Mouse (Mus musculus) adrenal gland, adult 8-10 months (tissue): Measurements from ENCODE around the gene Hspbap1. TPM values are rescaled to one million over a fixed set of nuclear protein-coding genes. Genes with fewer than 3 reads are reported as not detected.
A peak's percentile ranks its signal among the peaks of the same experiment; 100 is the strongest.

Source experiments
- DNase-seq: peaks from one replicate; pipeline ENCODE4 v3.0.0; 2022
- total RNA-seq, 4 experiments: library from RNA; stranded (reverse); gene quantifications; 2 replicates each; pipeline ENCODE4 v1.2.4; 2022

The Hspbap1 gene
- total RNA-seq, 4 experiments from 2014 or later, result 6.6 to 9.8 (median 7.8) TPM

DNA sequence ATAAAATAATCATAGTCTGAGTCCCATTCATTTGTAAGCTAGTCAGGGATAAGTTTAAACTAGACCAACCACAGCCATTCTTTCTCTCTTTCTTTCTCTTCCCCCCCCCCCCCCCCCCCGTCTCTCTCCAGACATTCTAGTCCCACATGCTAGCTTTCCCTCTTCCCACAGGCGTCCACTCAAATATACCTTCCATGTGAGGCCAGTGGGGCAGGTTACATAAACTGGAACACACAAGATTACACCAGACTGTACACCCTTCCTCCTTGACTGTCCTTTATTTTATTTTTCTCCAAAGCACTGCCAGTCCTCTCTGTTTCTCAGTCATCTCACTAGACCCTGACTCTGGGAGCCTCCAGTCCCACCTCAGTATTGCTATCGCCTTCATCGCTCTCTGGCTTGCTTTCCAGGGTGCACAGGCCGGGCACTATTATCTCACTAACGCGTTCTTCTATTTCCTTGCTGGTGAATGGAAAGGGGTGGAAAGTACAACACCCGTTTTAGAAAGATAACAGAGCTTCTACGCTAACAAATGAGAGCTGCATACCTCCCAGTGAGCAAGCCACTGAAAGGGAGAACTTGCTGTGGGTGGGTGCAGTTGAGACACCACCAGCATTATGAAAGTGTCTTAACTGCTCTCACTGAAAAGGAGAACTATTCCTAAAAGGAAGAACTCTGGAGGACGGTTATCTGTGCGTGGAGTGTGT is 6.4 kb upstream of the Hspbap1 start:
- no peak for DNase-seq

DNA sequence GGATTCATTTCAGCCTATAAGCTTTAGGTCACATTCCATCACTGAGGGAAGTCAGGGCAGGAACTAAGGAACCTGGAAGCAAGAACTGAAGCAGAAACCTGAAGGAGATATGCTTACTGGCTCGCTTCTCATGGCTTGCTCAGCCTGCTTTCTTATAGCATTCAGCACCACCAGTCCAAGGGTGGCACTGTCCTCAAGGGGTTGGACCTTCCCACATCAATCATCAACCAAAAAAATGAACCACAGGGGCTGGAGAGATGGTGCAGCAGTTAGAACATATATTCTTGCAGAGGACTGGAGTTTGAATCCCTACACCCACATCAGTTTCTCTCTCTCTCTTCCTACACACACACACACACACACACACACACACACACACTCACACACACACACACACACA is 5.2 kb upstream of the Hspbap1 start:
- no peak for DNase-seq

DNA sequence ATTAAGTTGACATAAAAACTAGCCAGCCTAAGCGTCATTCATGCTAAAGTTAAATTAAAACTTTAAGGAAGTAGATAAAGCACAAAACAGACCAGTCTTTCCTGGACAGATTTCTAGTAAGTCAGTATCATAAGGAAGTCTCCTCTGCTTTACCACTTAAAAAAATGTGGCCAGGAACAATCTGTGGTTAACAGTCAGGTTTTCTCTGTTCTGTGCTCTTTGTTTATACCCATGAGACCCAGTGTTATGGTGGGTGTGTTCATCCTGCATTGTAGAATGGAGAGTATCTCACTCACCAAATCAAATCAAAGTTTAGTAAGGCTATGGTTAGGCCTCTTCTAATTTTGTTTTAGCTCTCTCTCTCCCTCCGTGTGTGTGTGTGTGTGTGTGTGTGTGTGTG is 4.7 kb upstream of the Hspbap1 start:
- no peak for DNase-seq

DNA sequence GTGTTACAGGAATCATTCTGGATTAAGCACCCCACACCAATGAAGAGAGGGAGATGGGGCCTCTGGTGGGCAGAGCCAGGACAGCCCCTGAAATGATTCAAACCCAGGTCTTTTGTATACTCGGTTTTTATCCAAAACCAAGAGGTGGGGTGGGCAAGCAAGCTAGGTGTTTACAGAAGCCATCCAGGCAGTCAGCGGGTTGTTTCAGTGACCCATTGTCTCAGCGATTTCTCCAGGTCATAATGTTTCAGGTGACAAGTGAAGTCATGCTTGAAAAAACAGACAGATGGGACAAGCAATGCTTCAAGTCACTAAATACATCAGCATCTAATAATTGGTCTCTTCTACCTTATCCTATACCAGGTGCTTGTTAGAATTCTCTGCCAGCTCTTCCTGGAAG is 3.8 kb upstream of the Hspbap1 start:
- DNase-seq, result no peak

DNA sequence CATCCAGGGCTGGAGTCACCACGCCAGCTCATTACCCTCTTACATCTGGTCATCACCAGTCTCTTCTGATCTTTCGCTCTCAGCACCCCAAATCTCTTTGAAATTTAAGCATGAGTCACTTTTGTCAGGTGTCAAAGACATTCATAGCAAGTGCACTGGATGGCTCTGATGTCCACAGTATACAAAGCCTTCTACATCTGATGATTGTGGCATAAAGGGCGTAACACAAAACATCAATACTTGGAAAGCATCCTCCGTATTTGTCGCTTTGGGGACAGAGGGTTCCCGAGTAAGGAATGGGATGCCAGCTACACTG is 1.7 kb upstream of the Hspbap1 start:
- DNase-seq, result no peak

DNA sequence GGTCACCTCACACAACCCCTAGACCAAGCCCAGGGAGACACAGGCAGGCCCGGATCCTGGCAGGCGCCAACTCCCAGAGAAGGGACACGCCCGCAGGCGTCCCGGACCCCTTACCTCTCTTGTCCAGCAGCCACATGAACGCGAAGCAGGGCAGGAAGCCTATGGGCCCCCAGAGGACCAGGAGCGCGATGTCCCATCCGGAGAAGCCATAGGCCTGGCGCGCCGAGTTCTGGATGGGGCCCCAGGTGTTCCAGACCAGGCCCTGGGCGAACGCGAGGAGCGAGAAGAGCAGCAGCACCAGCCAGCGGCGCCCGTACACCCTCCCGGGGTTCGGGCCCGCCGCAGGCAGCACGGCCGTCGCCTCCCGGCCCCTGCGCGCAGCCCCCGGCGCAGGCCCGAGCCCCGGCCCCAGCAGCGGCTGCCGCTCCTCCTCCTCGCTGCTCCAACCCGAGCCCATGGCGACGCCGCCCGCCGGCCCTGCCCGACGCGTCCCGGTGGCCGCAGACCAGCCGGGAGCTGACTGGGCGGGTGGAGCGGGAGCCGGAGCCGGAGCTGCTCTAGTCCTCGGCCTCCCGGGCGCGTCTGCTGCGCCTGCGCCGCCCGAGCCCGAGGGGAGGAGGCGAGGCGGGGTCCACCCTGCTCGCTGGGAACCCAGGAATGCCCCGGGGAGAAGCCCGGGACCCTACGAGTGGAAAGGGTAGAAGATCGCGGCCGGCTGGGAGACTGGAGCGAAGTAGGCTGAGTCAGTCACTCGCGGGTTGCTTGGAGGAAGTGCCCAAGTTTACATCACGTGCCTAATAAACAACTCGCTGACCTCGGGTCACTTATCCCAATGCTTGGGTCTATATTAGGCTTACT is 1.2 kb upstream of the Hspbap1 start, which contains the start of gene Dirc2:
TSS of gene Dirc2 (minus strand) at position 572 of the 858 bp plus-strand sequence.
- peak; percentile 64 for DNase-seq

DNA sequence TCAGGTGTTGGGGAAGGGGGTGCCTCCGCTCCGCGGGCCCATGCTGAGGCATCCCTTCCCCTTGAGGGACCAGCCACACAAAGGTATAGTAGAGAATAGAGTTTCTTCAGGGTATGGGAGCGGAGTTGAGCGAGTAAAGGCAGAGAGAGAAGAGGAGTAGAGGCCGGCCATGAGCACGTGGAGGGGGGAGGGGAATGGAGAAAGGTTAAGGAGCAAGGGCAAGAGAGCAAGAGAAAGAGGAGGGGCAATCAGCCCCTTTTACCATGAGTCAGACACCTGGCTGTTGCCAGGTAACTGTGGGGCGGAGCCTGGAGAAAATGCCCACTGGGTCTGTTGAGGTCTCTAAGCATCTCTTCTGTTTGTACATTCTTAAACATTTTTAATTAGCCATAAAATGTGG is 966 bp downstream of the Hspbap1 start:
- DNase-seq, result no peak

DNA sequence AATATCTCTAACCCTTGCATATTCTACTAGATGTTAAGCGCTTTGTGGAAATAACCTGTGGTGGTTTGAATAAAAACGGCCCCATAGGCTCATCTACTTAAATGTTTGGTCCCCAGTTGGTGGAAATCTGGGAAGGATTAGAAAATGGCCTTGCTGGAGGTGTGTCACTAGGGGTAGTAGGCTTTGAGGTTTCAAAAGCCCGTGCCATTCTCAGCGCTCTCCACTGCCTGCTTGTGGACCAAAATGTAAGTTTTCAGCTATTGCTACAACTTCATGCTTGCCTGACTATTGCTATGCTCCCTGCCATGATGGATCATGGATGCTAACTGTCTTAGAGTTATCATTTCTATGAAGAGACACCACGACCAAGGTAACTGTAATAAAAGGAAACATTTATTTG is 1.4 kb downstream of the Hspbap1 start:
- no peak for DNase-seq

DNA sequence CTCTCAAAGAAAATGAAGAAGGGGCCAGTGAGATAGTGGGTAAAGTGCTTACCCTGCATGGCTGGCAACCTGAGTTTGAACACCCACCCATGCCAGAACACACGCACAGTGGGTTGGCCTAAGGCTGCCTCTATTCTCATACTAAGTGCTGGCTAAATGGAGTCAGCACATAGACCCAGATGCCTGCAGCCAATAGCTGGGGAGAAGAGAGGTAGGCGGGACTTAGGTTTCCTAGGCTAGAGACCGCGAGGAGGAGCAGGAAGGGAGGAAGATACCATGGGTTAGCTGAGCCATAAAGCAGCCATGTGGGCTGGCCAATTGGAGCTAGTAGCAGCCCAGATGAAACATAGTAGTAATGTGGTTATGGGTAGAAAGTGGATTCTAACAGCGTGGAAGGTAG is 2.4 kb downstream of the Hspbap1 start:
- no peak for DNase-seq

DNA sequence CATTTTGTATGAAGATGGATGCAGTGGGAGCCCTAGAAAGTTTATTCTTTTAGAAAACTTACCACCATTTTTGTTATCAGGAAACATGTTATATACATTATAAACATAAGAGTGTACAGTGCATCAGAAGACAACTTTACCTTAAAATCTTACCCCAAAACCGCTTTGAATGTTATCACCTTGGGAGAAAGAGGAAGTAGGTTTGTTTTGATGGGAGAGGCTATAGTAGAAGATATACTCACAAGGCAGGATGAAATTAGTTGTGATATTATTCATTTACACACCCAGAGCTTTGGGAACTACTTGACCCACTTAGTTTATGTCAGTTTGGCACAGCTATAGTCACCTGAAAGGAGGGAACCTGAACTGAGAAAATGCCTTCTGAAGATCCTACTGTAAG is 5.7 kb downstream of the Hspbap1 start:
- no peak for DNase-seq

DNA sequence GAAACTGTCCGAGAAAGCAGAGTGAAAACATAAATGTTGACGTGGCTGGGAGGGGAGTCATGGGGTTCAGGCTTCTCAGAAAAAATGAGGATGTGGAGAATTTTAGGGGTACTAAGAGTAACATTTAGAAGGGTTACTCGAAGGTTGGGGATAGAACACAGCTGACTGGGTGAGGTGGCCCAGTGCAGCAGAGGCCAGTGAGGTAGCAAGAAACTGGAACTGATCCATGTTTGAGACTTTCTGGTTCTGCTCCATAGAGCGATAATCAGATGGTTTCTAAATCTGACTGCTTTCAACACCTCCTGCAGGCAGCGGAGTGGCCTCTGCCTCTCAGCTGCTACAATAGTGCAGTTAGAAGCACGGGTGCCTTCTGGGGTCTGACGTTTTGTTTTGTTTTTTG is 6.6 kb downstream of the Hspbap1 start:
- no peak for DNase-seq

DNA sequence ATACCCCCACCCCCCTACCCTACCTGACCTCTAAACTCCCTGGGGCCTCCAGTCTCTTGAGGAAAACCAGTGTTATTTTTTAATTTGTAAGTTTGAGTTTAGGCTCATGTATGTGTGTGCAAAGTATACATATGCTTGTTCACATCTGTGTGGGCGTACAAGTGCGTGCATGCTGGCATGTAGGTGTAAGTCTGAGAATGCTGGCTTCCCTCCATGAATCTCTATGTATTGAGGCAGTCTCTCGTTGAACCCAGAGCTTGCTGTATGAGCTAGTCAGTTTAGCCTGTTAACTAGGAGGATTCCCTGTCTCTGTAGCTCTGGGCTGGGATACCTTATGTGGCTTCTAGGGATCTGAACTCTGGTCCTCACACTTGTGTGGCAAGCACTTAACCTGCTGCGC is 7.6 kb downstream of the Hspbap1 start:
- DNase-seq, result no peak

DNA sequence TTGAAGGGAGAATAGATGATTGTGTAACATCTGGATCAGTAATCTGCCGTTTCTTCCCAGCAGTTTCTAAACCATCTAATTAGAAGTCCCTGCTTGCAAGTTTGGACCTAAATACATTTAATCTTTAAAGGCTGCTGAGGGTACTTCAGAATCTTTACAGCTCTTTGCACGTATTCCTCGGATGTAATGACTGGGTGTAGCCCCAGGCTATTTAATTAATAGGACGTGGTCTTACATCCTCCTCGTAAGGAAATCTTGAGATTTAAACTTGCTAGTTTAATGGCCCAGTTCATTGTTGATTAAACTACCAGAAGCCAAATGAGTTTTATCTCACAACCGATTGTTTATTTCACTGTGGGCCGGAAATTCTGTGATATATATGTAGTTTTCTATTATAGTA is 9.5 kb downstream of the Hspbap1 start:
- no peak for DNase-seq

DNA sequence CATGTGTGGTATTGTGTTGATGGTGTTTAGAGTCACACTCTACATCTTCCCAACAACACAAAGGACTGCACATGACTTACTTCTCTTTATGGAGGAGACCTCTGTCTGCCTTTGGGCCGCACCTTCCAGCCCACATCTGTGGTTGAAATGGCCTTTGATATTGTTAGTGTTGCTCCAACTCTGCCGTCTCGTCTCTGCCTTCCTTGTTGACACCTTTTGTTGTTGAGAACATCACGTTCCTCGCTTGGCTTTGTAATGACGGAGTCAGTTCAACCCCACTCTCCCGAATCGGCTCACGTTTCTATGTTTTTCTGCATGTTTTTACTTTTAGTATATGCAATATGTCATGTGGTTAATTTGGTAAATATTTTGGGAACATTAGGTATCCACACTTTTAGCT is 10.9 kb downstream of the Hspbap1 start:
- DNase-seq, result no peak

DNA sequence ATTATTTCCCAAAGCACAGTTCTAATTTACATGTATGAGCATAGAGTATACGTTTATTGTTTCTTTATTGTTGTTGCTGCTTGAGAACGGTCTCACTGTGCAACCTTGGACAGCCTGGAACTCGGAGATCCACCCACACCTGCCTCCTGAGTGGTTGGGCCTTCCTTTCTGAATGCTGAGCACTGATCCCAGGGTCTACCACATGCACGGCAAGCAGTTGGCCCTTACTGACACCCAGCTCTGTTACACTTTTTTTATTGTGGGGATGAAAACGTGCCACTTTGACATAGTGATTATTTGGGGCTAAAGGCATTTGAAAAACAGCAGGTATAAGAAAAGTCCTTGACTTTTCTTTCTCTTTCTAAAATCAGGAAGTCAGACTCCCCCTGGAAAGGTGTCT is 11.5 kb downstream of the Hspbap1 start:
- no peak for DNase-seq

DNA sequence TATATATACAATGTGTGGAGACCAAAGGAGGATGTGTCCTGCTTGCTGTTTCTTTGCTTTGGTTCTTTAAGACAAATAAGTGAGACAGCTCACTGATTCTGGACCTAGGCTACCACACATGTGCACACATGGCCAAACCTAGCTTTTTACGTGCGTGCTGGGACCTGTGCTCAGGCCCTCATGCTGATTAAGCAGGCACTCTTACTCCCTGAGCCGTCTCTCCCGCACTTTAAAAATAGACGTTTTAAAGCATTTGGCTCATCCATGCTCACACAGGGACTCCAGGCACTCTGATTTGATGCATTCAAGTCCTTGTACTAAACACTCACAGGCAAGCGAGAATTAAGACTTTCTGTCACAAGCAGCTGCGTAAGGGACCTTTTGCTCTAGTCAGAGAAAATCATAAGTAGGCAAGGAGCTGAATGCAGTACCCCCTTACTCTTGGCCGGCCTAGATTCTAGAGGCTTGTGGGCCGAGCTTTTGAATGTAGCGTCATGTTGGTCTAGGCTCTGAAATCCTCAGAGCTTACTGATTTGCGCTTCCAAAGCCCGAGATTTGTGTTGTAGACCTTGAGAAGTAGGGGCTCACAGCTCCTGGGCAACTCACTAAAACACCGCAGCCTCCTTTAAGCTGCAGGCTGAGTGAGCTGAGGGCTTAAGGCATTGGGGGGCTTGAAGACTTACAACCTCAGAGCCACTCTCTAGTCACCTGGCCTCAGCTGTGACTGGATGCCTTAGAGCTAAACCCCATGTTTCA is 12.5 kb downstream of the Hspbap1 start:
- DNase-seq, result no peak

DNA sequence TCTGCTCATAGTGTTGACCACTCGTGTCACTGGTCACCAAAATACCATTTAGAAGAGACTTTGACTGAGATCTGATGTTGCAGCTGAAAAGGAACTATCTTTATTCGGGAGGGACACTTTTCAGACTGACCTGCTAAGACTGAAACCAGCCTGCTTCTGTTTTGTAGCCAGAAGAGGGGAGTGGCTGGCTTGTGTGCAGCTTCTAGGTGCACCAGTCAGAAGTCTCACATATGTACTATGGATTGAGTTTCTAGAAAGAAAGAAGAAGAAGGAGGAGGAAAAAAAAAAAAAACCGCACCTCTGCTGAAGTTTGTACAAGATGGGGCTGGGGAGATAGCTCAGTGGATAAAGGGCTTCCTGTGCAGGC is 13.0 kb downstream of the Hspbap1 start:
- no peak for DNase-seq

DNA sequence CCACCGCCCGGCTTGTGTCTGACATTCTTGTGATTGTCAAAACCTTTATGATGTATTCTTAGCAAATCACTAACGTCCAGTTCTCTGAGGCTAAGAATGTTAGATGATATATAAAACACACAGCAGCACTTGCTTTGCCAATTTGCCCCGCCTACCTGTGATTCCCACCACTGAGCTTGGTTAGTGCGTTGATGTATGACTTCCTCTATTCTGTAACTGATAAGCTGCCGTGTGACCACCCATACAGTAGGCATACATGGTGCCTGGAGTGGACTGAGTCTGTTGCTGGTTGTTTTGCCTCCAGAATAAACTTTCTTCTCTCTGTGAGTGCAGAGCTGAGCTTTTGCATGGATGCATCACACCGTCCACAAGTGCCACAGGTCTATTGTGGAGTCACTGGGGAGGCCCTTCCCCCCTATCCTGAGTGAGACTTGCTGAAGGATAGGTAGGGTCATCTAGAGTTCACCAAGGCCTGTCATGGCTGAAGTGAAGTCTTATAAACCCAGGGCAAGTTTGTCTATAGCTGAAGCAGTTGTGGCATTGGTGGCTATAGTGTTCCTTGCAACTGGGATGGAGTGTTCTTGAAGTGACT is 14.1 kb downstream of the Hspbap1 start:
- DNase-seq, result no peak

DNA sequence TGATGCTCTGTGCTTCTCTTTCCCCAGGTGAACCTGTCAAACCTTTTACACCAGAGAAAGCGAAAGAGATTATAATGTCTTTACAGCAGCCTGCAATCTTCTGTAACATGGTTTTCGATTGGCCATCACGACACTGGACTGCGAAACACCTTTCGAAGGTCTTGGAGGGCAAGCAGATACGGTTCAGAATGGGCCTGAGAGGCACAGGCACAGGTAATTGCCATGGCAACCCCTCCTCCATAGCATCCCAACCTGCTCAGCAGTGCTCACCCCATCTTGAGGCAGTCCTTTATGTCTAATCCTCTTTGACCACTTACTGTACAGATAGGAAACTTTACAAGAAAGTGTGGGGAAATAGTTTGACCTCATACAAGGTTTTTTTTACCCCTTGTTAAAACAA is 17.0 kb downstream of the Hspbap1 start:
- DNase-seq, result no peak

DNA sequence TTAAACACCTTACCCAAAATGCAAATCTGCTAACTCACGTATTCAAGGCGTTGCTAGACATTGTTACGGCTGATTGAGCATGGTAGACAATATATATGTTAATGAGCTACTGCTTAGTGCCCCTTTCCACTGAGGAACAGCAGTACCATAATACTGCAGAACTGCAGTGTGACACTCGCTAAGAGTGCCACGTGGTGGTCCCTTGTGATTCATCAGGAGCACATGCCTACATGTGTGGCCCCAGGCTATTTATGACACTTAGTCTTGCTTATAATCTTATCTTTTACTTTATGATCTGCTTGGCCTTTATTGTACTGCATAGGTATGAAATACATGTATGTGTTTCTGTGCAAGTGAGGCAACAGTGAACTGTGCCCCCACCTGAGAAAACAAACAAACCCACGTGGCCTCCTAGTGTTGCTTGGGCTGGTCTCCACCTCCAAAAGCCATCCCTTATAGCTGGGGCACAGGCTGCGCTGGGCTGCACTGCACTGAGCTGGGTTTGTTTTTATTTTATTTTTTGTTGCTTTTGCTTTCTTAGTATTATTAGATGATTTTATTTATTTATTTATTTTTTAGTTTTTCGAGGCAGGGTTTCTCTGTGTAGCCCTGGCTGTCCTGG is 17.5 kb downstream of the Hspbap1 start:
- DNase-seq, result no peak

DNA sequence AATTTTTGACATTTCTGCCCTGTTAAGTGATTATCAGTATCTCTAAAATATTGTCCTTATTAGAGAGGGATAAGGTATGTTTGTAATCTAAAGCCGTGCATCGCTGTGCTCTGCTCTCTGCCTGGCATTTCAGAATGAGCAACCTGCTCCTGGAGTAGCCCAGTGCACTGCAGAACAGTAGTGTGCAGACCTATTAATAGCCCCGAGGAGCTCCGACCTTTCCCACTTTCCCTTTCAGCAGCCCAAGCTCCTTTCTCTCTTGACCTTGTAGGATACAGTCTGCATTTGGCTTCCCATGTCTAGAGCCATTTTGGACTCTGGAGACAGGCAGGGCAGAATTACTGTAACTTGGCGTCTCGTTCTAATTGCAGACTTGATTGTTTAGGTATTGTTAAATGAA is 18.2 kb downstream of the Hspbap1 start:
- DNase-seq, result no peak

DNA sequence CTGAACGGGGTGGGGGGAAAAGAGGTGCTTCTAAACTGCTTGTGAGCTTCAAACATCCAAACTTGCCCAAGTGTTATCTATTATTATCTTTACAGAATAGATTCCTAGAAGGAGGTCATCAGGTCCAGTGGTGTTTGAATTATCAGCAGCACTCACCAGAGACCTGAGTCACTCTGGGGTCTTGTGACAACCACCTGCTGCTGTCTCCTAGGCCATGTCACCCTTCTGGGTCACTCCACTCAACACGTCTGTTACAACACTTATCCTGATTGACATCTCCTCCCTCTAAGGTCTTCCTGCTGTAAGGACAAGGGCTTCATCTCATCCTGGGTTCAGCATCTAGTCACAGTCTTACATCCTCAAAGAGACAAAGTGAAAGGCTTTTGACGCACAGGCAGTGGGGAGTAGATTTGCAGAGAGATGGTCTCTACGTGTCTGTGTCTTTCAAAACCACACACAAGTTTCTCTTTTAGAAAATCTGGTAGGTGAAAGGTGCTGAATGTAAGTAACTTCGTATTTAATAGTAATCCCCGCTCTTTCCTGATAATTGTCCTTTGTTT is 21.9 kb downstream of the Hspbap1 start:
- no peak for DNase-seq
